ENCODE assay signal across 28 mouse cellular contexts in genomic region chr1:14490026-14490425, GRCm38 (mm10).
"Had no signal": no experiment of that assay in that cellular context is flagged by ENCODE, and none has a peak within 500 bp of the region (broad histone marks: within the 10 kb centered on the region; RNA-seq: fewer than 3 reads in every experiment).

No protein-coding gene starts in this region.

- ATAC-seq: hindbrain, postnatal 0 days; intestine, embryonic 16.5 days; liver, postnatal 0 days had no signal

- H3K4me2 ChIP-seq: heart, embryonic 11.5 days; heart, embryonic 13.5 days; heart, embryonic 15.5 days; hindbrain, embryonic 13.5 days; hindbrain, embryonic 15.5 days; kidney, embryonic 15.5 days; limb, embryonic 12.5 days; liver, embryonic 11.5 days; liver, embryonic 13.5 days; liver, embryonic 15.5 days had no signal

- DNase-seq: gastrocnemius, postnatal 14 days; gastrocnemius, postnatal 36 days; heart, adult 11 months; heart, adult 2 months; heart, postnatal 14 days; heart, postnatal 36 days; kidney, adult 11 months; kidney, adult 8-10 months; kidney, postnatal 14 days; kidney, postnatal 36 days; layer of hippocampus, adult 9-11 months; liver; liver, embryonic 13.5 days; liver, postnatal 0 days had no signal

- H3K9ac ChIP-seq: heart, embryonic 13.5 days; heart, embryonic 15.5 days; hindbrain, embryonic 13.5 days; hindbrain, embryonic 15.5 days; kidney, embryonic 15.5 days; limb, embryonic 12.5 days; liver, embryonic 13.5 days; liver, embryonic 15.5 days; liver, postnatal 0 days had no signal

- H3K36me3 ChIP-seq: heart, embryonic 13.5 days; heart, embryonic 15.5 days; hindbrain, embryonic 13.5 days; hindbrain, embryonic 15.5 days; kidney, embryonic 15.5 days; limb, embryonic 10.5 days; limb, embryonic 12.5 days; liver, embryonic 13.5 days; liver, embryonic 15.5 days had no signal

- H3K27ac ChIP-seq: heart, adult 2 months; heart, embryonic 13.5 days; heart, embryonic 15.5 days; hindbrain, embryonic 13.5 days; hindbrain, embryonic 15.5 days; hindbrain, postnatal 0 days; kidney, embryonic 15.5 days; kidney, postnatal 0 days; left cerebral cortex, adult 2 months; limb, embryonic 10.5 days; limb, embryonic 12.5 days; liver, embryonic 13.5 days; liver, embryonic 15.5 days had no signal

- H3K4me1 ChIP-seq: heart, embryonic 15.5 days; hindbrain, embryonic 15.5 days; limb, embryonic 12.5 days had no signal

- H3K4me3 ChIP-seq: heart, adult 2 months; heart, embryonic 13.5 days; heart, embryonic 15.5 days; hindbrain, embryonic 13.5 days; hindbrain, embryonic 15.5 days; kidney, embryonic 15.5 days; left cerebral cortex, adult 2 months; limb, embryonic 10.5 days; limb, embryonic 12.5 days; liver, embryonic 13.5 days; liver, embryonic 15.5 days had no signal

- H3K9me3 ChIP-seq: heart, embryonic 13.5 days; heart, embryonic 15.5 days; hindbrain, embryonic 13.5 days; hindbrain, embryonic 15.5 days; kidney, embryonic 15.5 days; limb, embryonic 10.5 days; limb, embryonic 12.5 days; liver, embryonic 13.5 days; liver, embryonic 15.5 days had no signal

- H3K27me3 ChIP-seq: heart, embryonic 15.5 days; hindbrain, embryonic 13.5 days; hindbrain, embryonic 15.5 days; kidney, embryonic 15.5 days; liver, embryonic 13.5 days; liver, embryonic 15.5 days had no signal
